Mouse (Mus musculus): ENCODE results near the gene Oas2. TPM values are rescaled to one million over a fixed set of nuclear protein-coding genes. Genes with fewer than 3 reads are reported as not detected.

The Oas2 gene
- polyA plus RNA-seq, 1 experiment = 9.0 TPM

GRCm38 (mm10) chr5:120693931-120694694 lies 55.5 kb downstream of the Oas2 start:
- peak overlapping the region; percentile 46 for H3K4me3 ChIP-seq (ENCODE audit: extremely low read depth, insufficient read depth, insufficient read length)
- 13% methylated on average over 38 of the region's 38 CpGs for WGBS
- DNase-seq (ENCODE audit: low read depth in 1 of 2, low spot score in 2 of 2) = peak; percentile 80 to 90
- no peaks in the 10 kb centered on the region for H3K27me3 ChIP-seq (ENCODE audit: control insufficient read depth, insufficient read depth, low read length)
- peaks cover 49% of the 10 kb centered on the region; the same call in 1 of the 2 replicates for H3K4me1 ChIP-seq (ENCODE audit: control insufficient read depth, insufficient read depth, insufficient read length)
- H3K36me3 ChIP-seq (ENCODE audit: control insufficient read depth, insufficient read depth, low read length) = peaks cover 5% of the 10 kb centered on the region; the same call in 1 of the 2 replicates
- TF ChIP-seq CTCF (IDR thresholded peaks at IDR 0.05; ENCODE audit: extremely low read depth, insufficient read depth, insufficient read length, insufficient replicate concordance) = no peak
- TF ChIP-seq POLR2A (IDR thresholded peaks at IDR 0.05; ENCODE audit: low read depth, low read length) = peak; percentile 38
- H3K27ac ChIP-seq (ENCODE audit: insufficient read depth, low read length) = peak overlapping the region; percentile 80

GRCm38 (mm10) chr5:120692034-120692433 lies 57.6 kb downstream of the Oas2 start:
- Histone ChIP-seq H3K4me3 (ENCODE audit: extremely low read depth, insufficient read depth, insufficient read length) (no peak overlapping the region), H3K4me1 (ENCODE audit: control insufficient read depth, insufficient read depth, insufficient read length) (peaks cover 55% of the 10 kb centered on the region; the same call in 1 of the 2 replicates), H3K27ac (ENCODE audit: insufficient read depth, low read length) (peak overlapping the region; percentile 82), H3K36me3 (ENCODE audit: control insufficient read depth, insufficient read depth, low read length) (peaks cover 5% of the 10 kb centered on the region; the same call in 1 of the 2 replicates), H3K27me3 (ENCODE audit: control insufficient read depth, insufficient read depth, low read length) (no peaks in the 10 kb centered on the region)
- TF ChIP-seq POLR2A (IDR thresholded peaks at IDR 0.05; ENCODE audit: low read depth, low read length) (no peak), CTCF (IDR thresholded peaks at IDR 0.05; ENCODE audit: extremely low read depth, insufficient read depth, insufficient read length, insufficient replicate concordance) (no peak)
- 80% methylated on average over 19 of the region's 19 CpGs for WGBS
- DNase-seq (ENCODE audit: low read depth in 1 of 2, low spot score in 2 of 2) = no peak

- H3K4me1 ChIP-seq (ENCODE audit: control insufficient read depth, insufficient read depth, insufficient read length) = peaks cover 66% of the 10 kb centered on the region; the same call in 1 of the 2 replicates
- TF ChIP-seq CTCF (IDR thresholded peaks at IDR 0.05; ENCODE audit: extremely low read depth, insufficient read depth, insufficient read length, insufficient replicate concordance) (no peak), POLR2A (IDR thresholded peaks at IDR 0.05; ENCODE audit: low read depth, low read length) (no peak)
- H3K4me3 ChIP-seq (ENCODE audit: extremely low read depth, insufficient read depth, insufficient read length) = no peak overlapping the region
- DNase-seq (ENCODE audit: low read depth in 1 of 2, low spot score in 2 of 2) = no peak
- WGBS = 28% methylated on average over 4 of the region's 4 CpGs
- H3K27me3 ChIP-seq (ENCODE audit: control insufficient read depth, insufficient read depth, low read length) = no peaks in the 10 kb centered on the region
- H3K36me3 ChIP-seq (ENCODE audit: control insufficient read depth, insufficient read depth, low read length) = peaks cover 5% of the 10 kb centered on the region; the same call in 1 of the 2 replicates
- peak overlapping the region; percentile 82 for H3K27ac ChIP-seq (ENCODE audit: insufficient read depth, low read length)
Observed at GRCm38 (mm10) chr5:120690417-120690816, 59.2 kb downstream of the Oas2 start.

DNA sequence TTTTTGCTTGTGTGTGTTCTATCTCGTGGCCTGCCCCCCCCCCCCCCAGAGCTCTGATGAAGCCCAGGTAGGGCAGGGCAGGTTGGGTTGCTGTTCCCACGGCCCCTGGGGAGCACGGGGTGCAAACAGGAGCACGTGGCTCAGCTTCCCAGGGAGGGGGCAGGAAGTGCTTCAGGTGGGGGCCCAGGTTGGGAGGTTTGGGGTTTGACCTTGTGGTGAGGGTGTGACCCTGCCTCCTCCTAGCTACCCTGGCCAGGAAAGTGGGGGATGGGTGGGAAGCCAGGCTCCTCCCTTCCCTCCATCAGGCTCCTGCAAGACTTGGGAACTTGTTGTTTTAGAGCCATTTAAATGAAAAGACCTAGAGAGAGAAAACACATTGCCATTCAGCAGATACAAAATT lies 61.2 kb downstream of the Oas2 start:
- TF ChIP-seq CTCF (IDR thresholded peaks at IDR 0.05; ENCODE audit: extremely low read depth, insufficient read depth, insufficient read length, insufficient replicate concordance) = no peak
- no peak for TF ChIP-seq POLR2A (IDR thresholded peaks at IDR 0.05; ENCODE audit: low read depth, low read length)
- 4% methylated on average over 4 of the region's 4 CpGs for WGBS
- Histone ChIP-seq H3K4me3 (ENCODE audit: extremely low read depth, insufficient read depth, insufficient read length) (no peak overlapping the region), H3K4me1 (ENCODE audit: control insufficient read depth, insufficient read depth, insufficient read length) (peaks cover 69% of the 10 kb centered on the region; the same call in 1 of the 2 replicates), H3K27ac (ENCODE audit: insufficient read depth, low read length) (peak overlapping the region; percentile 89), H3K27me3 (ENCODE audit: control insufficient read depth, insufficient read depth, low read length) (no peaks in the 10 kb centered on the region), H3K36me3 (ENCODE audit: control insufficient read depth, insufficient read depth, low read length) (0 out of 2 replicates have a peak, but pooled peaks cover 2% of the 10 kb centered on the region)
- peak; percentile 35 to 89 for DNase-seq (ENCODE audit: low read depth in 1 of 2, low spot score in 2 of 2)

- H3K4me1 ChIP-seq (ENCODE audit: control insufficient read depth, insufficient read depth, insufficient read length) = peaks cover 69% of the 10 kb centered on the region; the same call in 1 of the 2 replicates
- peaks cover under 1% of the 10 kb centered on the region; the same call in 1 of the 2 replicates for H3K36me3 ChIP-seq (ENCODE audit: control insufficient read depth, insufficient read depth, low read length)
- H3K27ac ChIP-seq (ENCODE audit: insufficient read depth, low read length) = peak overlapping the region; percentile 89
- peak; percentile 67 for DNase-seq (ENCODE audit: low read depth in 1 of 2, low spot score in 2 of 2)
- no peaks in the 10 kb centered on the region for H3K27me3 ChIP-seq (ENCODE audit: control insufficient read depth, insufficient read depth, low read length)
- no peak for TF ChIP-seq POLR2A (IDR thresholded peaks at IDR 0.05; ENCODE audit: low read depth, low read length)
- TF ChIP-seq CTCF (IDR thresholded peaks at IDR 0.05; ENCODE audit: extremely low read depth, insufficient read depth, insufficient read length, insufficient replicate concordance) = no peak
- 48% methylated on average over 5 of the region's 5 CpGs for WGBS
- no peak overlapping the region for H3K4me3 ChIP-seq (ENCODE audit: extremely low read depth, insufficient read depth, insufficient read length)
Observed at GRCm38 (mm10) chr5:120687897-120688296, 61.8 kb downstream of the Oas2 start.

GRCm38 (mm10) chr5:120687484-120687851 lies 62.2 kb downstream of the Oas2 start:
- TF ChIP-seq CTCF (IDR thresholded peaks at IDR 0.05; ENCODE audit: extremely low read depth, insufficient read depth, insufficient read length, insufficient replicate concordance) = no peak
- no peak for TF ChIP-seq POLR2A (IDR thresholded peaks at IDR 0.05; ENCODE audit: low read depth, low read length)
- H3K36me3 ChIP-seq (ENCODE audit: control insufficient read depth, insufficient read depth, low read length) = no peaks in the 10 kb centered on the region; the same call in 1 of the 2 replicates
- peaks cover 66% of the 10 kb centered on the region; the same call in 1 of the 2 replicates for H3K4me1 ChIP-seq (ENCODE audit: control insufficient read depth, insufficient read depth, insufficient read length)
- no peaks in the 10 kb centered on the region for H3K27me3 ChIP-seq (ENCODE audit: control insufficient read depth, insufficient read depth, low read length)
- WGBS = 60% methylated on average over 3 of the region's 3 CpGs
- DNase-seq (ENCODE audit: low read depth in 1 of 2, low spot score in 2 of 2) = no peak
- H3K4me3 ChIP-seq (ENCODE audit: extremely low read depth, insufficient read depth, insufficient read length) = no peak overlapping the region
- H3K27ac ChIP-seq (ENCODE audit: insufficient read depth, low read length) = peak overlapping the region; percentile 89

Data from spleen, adult 2 months (tissue).